Mouse (Mus musculus) E14TG2a.4 (cell line): ENCODE measurements around the gene Glis3.

ENCODE experiments used
- H3K27me3 ChIP-seq: 2 replicates; pipeline ENCODE4 v1.6.1; 2014; ENCODE audit warnings: low read length, control low read depth; ENCODE audit not compliant: insufficient read depth
- H3K36me3 ChIP-seq: 2 replicates; pipeline ENCODE4 v1.6.1; 2014; ENCODE audit warnings: low read length, control low read depth; ENCODE audit not compliant: insufficient read depth
- H3K4me1 ChIP-seq: replicated peaks from 2 replicates; pipeline ENCODE4 v1.6.1; 2014; ENCODE audit warnings: low read depth, low read length, control low read depth
- H3K4me3 ChIP-seq: replicated peaks from 2 replicates; pipeline ENCODE4 v1.5.1; 2014; ENCODE audit warnings: mild to moderate bottlenecking, low read length
- H3K9me3 ChIP-seq: 2 replicates; pipeline ENCODE4 v1.6.1; 2014; ENCODE audit warnings: low read length, control low read depth
- CTCF ChIP-seq: conservative IDR thresholded peaks from 2 replicates; pipeline ENCODE4 v1.5.1; 2014; ENCODE audit warnings: low read length
- NANOG ChIP-seq: IDR thresholded peaks from 2 replicates; pipeline ENCODE4 v1.6.1; 2014; ENCODE audit warnings: borderline replicate concordance, low read length, mixed read lengths
- POU5F1 ChIP-seq: IDR thresholded peaks from 2 replicates; pipeline ENCODE4 v1.6.1; 2014; ENCODE audit warnings: low read length, borderline replicate concordance

Glis3 gene

DNA sequence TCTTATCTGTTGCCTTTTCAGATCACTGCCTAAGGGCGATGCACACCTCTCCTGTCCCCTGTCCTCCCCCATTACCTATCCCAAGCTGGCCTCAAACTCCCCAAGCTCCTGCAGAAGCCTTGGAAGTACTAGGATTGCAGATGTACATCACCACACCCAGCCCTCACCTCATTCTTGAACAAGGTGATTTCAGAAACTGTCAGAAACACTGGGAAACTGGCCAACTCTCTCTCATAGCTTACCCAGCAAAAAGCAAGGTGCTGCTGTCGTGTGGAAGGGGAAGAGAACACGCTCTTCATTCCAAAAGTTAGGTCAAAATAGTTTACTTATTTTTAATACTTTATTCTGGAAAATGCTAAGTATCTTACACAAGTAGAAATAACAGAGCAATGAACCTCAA, 160.6 kb downstream of the Glis3 start:
- no peak for TF ChIP-seq NANOG
- no peak for TF ChIP-seq POU5F1
- TF ChIP-seq CTCF, result no peak
- H3K4me3 ChIP-seq, result no peak overlapping the region
- 0 out of 2 replicates have a peak, but pooled peaks cover 3% of the 10 kb centered on the region for H3K4me1 ChIP-seq

GRCm38 (mm10) chr19:28518846-28519245, 161.0 kb downstream of the Glis3 start:
- TF ChIP-seq NANOG (no peak), CTCF (no peak), POU5F1 (no peak)
- Histone ChIP-seq H3K4me3 (no peak overlapping the region), H3K36me3 (no peaks in the 10 kb centered on the region), H3K9me3 (no peaks in the 10 kb centered on the region; the same call in 1 of the 2 replicates), H3K4me1 (0 out of 2 replicates have a peak, but pooled peaks cover 3% of the 10 kb centered on the region), H3K27me3 (no peaks in the 10 kb centered on the region)

More for the DNA sequence above, 160.6 kb downstream of the Glis3 start:
- no peaks in the 10 kb centered on the region for H3K36me3 ChIP-seq
- no peaks in the 10 kb centered on the region for H3K27me3 ChIP-seq
- H3K9me3 ChIP-seq, result no peaks in the 10 kb centered on the region; the same call in 1 of the 2 replicates

GRCm38 (mm10) chr19:28518266-28518665, 161.6 kb downstream of the Glis3 start:
- TF ChIP-seq POU5F1 (no peak), NANOG (no peak), CTCF (no peak)
- H3K4me3 ChIP-seq, result no peak overlapping the region
- no peaks in the 10 kb centered on the region; the same call in 1 of the 2 replicates for H3K9me3 ChIP-seq
- H3K36me3 ChIP-seq, result no peaks in the 10 kb centered on the region
- no peaks in the 10 kb centered on the region for H3K27me3 ChIP-seq
- H3K4me1 ChIP-seq, result 0 out of 2 replicates have a peak, but pooled peaks cover 3% of the 10 kb centered on the region

DNA sequence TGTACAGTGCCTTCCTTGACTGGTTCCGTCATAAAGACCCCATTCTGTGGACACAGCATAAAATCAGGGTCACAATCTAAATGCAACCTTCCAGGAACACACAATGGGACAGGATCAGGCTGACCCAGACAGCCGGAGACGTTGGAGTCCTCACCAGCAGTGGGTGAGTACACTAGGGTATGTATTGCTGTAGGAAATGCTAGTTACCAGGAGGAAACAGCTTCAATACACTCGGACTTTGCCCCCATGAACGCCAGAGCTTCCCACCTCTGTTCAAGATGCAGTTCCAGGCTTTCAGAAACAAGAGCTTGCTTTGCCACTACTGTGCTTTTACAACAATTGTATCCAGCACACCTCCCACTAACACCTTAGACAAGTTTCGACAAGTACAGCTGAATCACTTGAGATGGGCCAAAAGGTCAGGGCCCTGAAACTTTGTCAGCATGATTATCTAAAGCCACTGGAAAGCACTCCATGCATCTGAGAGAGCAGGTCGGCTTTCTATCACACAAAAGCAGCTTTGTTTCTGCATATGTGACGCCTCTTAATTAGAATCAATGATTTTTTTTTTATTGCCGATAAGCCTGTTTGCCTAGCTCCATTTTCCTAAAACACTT, 162.3 kb downstream of the Glis3 start:
- H3K4me3 ChIP-seq, result no peak overlapping the region
- 0 out of 2 replicates have a peak, but pooled peaks cover 3% of the 10 kb centered on the region for H3K4me1 ChIP-seq
- no peaks in the 10 kb centered on the region for H3K36me3 ChIP-seq
- no peaks in the 10 kb centered on the region for H3K27me3 ChIP-seq
- no peaks in the 10 kb centered on the region; the same call in 1 of the 2 replicates for H3K9me3 ChIP-seq
- TF ChIP-seq POU5F1, result no peak
- TF ChIP-seq NANOG, result no peak
- no peak for TF ChIP-seq CTCF

DNA sequence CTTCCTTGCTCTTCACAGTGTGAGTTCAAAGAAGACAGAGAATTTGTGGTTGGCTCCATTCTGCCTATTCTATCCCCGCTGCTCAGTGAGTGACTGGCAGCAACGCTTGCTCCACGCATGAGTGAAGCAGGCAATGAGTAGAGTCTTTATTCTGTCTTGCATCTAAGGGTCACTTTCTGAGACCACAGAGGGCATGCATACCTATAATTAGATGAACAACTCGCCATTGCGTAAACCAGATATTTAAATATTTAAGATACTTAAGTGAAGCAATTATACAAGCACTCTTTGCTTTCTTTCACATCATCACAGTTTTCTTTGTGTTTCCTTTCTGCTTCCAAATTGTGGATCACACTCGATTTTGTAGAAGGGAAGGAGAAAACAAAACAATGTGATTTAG, 163.4 kb downstream of the Glis3 start:
- Histone ChIP-seq H3K27me3 (no peaks in the 10 kb centered on the region), H3K4me1 (0 out of 2 replicates have a peak, but pooled peaks cover 3% of the 10 kb centered on the region), H3K36me3 (no peaks in the 10 kb centered on the region), H3K9me3 (no peaks in the 10 kb centered on the region; the same call in 1 of the 2 replicates), H3K4me3 (no peak overlapping the region)
- TF ChIP-seq POU5F1, result no peak
- TF ChIP-seq NANOG, result no peak
- TF ChIP-seq CTCF, result no peak

DNA sequence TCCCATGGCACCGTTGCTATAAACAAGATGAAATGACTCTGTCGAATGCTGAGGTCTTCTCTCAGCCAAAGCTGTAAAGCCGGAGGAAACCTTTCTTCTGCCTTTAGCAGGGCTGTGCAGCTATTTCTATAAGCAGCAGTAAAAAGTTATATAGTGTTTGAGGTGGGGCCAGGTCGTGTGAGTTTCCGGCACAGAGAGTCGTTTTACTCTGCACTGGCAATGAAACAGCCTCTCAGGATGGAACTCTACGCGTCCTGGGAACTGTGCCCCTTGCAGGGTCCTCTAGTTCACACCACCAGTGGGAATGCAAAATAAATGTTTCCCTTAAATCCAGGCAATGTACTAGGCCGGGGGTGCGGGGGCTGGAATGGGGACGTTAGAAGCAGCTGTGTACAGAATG, 167.4 kb downstream of the Glis3 start:
- no peaks in the 10 kb centered on the region for H3K27me3 ChIP-seq
- H3K4me3 ChIP-seq, result no peak overlapping the region
- TF ChIP-seq CTCF (no peak), NANOG (no peak), POU5F1 (no peak)
- H3K36me3 ChIP-seq, result no peaks in the 10 kb centered on the region
- no peaks in the 10 kb centered on the region for H3K9me3 ChIP-seq
- no peaks in the 10 kb centered on the region for H3K4me1 ChIP-seq

DNA sequence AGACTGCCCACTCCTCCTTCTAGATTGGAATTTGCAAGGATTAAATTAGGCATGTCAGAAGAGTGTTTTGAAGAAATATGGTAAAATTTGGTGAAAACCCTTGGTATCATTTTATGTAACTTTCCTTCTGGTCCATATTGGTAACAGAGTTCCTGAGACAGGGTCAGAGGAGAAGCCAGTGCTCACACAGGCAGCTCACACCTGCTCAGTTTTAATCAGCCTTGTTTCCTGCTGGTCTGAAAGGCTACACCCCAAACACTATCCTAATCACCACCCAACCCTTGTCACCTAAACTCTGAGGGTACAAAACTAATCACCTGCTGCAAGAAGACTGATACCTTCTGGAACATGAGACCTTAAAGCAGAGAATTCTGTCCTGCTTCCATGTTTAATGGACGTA, 168.0 kb downstream of the Glis3 start:
- no peaks in the 10 kb centered on the region for H3K9me3 ChIP-seq
- H3K27me3 ChIP-seq, result no peaks in the 10 kb centered on the region
- no peak for TF ChIP-seq NANOG
- no peak for TF ChIP-seq POU5F1
- TF ChIP-seq CTCF, result no peak
- H3K4me3 ChIP-seq, result no peak overlapping the region
- no peaks in the 10 kb centered on the region for H3K4me1 ChIP-seq
- no peaks in the 10 kb centered on the region for H3K36me3 ChIP-seq

DNA sequence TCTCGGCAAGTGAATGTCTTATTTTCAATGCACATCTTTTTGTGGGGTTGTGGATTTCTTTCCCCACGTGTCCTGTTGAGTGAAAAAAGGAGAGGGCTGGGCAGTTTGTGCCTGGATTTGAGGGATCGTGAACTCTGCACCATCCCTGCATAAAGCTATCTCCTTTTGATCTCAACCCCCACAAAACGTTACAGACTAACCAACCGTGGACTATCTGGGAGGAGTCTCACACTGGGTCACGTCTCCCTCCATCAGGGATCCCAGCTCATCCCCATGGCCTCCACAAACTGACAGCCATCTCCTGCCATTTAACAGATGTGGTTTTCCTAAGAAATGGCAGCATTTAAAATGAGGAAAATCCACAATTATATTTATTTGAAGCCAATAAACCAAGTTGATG, 174.5 kb downstream of the Glis3 start:
- no peaks in the 10 kb centered on the region for H3K36me3 ChIP-seq
- H3K27me3 ChIP-seq, result no peaks in the 10 kb centered on the region
- H3K4me1 ChIP-seq, result peaks cover 3% of the 10 kb centered on the region; the same call in 1 of the 2 replicates
- TF ChIP-seq CTCF (no peak), NANOG (no peak), POU5F1 (no peak)
- no peaks in the 10 kb centered on the region for H3K9me3 ChIP-seq
- no peak overlapping the region for H3K4me3 ChIP-seq

DNA sequence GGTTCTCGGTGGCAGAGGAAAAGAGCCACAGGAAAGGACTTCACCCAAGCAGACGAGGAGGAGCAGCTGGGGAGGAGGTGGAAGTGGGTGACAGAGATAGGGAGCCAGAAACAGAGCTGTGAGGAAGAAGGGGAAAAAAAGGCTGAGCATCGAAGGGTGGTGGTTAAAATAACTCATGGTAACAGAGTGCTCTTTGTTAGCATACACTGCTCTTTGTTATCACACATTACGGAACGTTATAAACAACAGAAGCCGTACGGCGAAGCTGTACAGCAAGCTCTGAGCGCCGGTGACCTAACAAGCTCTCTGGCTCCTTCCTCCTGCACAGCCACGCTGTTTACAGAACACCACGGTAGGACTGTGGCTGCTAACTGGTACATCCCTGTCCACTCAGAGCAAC, 176.9 kb downstream of the Glis3 start:
- TF ChIP-seq NANOG, result no peak
- TF ChIP-seq CTCF, result no peak
- TF ChIP-seq POU5F1, result no peak
- no peak overlapping the region for H3K4me3 ChIP-seq
- H3K4me1 ChIP-seq, result peaks cover 3% of the 10 kb centered on the region; the same call in 1 of the 2 replicates
- H3K9me3 ChIP-seq, result no peaks in the 10 kb centered on the region
- H3K27me3 ChIP-seq, result no peaks in the 10 kb centered on the region
- H3K36me3 ChIP-seq, result no peaks in the 10 kb centered on the region
